Mouse (Mus musculus) left cerebral cortex, adult 2 months (tissue): ENCODE measurements around the gene Crybg3. TPM values are rescaled to one million over a fixed set of nuclear protein-coding genes. Genes with fewer than 3 reads are reported as not detected.

Experiments
- DNase-seq, 2 experiments: peaks; one replicate each; pipeline ENCODE4 v3.0.0; 2021 to 2022; ENCODE audit warnings: low spot score in 2 of 2, mixed read lengths in 1 of 2; ENCODE audit errors: extremely low spot score in 1 of 2
- H3K27ac ChIP-seq: fragments of 200-600 bp; 2 replicates; pipeline ENCODE4 v1.8.1; 2022
- H3K4me3 ChIP-seq: fragments of 200-600 bp; 2 replicates; pipeline ENCODE4 v1.8.1; 2022
- CTCF ChIP-seq: fragments of 200-600 bp; IDR thresholded peaks from 2 replicates; pipeline ENCODE4 v1.8.1; 2022; ENCODE audit warnings: antibody characterized with exemption, mild to moderate bottlenecking, moderate library complexity
- intact Hi-C: fragments of 180-260 bp; cut with DNase I; formaldehyde crosslinking; loops from one replicate; pipeline ENCODE4 v1.15.1; 2025
- total RNA-seq, 2 experiments: library from RNA; stranded (reverse); gene quantifications; 2 replicates each; pipeline ENCODE4 v1.2.3; 2021

The Crybg3 gene
- total RNA-seq, 2 experiments from 2014 or later, result 4.9 TPM

DNA sequence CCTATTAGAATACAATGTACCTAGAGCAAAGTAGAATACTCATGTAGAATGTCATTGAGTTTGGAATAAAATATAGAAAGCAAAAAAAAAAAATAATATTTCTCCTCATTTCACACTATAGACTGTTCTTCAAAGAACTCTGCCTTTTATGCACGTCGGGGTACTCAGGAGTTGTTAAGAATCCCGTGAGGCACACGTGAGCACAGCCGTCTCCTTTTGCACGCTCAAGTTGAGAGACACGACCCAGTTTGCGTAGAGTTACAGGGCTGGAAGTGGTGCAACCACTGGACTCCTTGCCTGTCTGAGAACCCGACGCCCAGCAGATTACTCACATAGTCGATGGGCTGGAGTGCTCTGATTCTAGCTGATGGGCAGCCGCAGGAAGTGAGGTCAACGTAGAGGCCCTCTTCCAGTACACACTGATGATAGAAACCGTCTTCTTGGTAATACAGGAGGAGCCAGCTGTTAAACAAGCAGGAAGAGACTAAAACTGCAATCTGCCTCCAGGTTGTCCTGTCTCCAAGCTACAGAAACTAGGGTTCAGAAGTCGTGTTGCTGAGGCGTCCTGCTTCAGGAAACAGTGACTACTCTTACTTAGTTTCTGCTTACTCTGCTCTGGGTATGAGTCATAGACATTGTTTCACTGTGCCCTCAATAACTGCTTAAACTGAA, 78.9 kb downstream of the Crybg3 start:
- H3K27ac ChIP-seq, result no peak overlapping the region
- no peak overlapping the region for H3K4me3 ChIP-seq
- DNase-seq, result no peak
- intact Hi-C loops, result no loop called here
- no peak for TF ChIP-seq CTCF

DNA sequence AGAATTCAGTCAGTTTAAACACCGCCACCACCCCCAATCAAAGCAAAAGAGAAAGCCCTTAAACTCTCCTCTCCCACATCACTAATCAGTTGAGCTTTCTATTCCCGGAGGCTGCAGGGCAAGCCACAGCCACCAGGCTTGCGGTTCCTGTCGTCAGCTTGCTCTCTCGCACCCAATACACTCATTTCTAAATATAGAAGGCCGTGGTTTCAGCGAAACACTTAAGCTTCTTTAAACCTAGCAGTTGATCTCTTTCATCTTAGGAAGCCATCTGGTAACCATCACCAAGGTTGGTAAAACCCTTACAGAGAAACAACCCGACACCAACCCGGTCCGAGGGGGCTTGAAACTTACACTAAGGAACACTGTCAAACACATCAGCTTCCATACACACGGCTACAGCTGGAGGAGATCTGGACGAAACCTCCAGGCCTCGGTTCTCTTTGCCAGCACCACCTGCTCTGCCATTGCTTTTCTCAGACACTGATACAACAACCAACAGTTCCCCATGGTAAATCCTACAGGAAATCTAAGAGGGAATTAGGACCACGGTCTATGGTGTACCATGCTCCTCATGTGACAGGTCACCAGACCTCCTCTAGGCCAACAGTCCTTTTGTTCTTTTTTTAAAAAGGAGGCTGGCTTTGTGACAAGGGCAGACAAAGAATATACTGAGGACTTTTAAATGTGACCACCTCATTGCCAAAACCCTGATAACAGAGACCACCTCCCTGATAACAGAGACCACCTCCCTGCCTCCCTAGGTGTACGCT, 83.1 kb downstream of the Crybg3 start:
- no peak; the same call in 1 of the 2 replicates for TF ChIP-seq CTCF
- Histone ChIP-seq H3K27ac (no peak overlapping the region), H3K4me3 (no peak overlapping the region)
- intact Hi-C loops, result no loop called here
- no peak for DNase-seq

DNA sequence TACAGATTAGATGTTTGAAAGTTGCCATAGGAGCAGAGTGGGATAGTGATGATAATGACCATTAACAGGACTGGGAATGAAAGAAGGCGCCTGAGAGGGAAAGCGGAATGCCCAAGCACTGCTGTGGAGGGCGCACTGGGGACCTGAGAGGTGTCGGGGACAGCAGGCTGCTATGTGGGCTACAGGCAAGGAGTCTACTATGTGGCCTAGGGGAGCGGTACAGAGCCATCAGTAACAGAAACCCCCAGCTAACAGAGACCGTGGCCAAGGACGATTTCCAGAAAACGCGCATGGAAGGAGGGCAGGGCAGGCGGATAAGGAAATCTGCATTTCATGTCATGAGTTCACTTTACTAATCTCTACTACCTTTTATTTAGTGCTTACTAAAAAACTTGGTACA, 83.8 kb downstream of the Crybg3 start:
- no peak overlapping the region for H3K4me3 ChIP-seq
- DNase-seq, result no peak
- TF ChIP-seq CTCF, result no peak
- intact Hi-C loops, result no loop called here
- H3K27ac ChIP-seq, result no peak overlapping the region

DNA sequence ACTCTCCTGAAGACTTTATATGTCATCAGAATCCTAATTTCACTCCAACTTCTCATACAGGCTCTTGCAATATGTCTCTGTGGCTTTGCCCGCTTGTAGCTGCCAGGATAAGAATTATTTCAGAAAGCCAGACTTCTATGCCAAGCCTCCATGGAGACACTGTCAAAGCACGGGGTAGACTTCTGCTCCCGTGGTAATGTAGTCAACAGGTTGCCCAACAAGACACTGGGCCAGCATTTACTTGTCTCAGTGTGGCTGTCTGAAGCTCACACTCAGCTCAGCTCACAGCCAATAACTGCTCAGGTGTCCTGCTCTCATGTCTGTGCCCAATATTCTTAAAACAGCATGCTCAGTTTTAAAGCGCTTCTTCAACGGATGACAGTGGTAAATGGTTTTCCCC, 85.6 kb downstream of the Crybg3 start:
- no peak overlapping the region for H3K4me3 ChIP-seq
- no peak for TF ChIP-seq CTCF
- H3K27ac ChIP-seq, result no peak overlapping the region
- intact Hi-C loops, result no loop called here
- DNase-seq, result no peak

DNA sequence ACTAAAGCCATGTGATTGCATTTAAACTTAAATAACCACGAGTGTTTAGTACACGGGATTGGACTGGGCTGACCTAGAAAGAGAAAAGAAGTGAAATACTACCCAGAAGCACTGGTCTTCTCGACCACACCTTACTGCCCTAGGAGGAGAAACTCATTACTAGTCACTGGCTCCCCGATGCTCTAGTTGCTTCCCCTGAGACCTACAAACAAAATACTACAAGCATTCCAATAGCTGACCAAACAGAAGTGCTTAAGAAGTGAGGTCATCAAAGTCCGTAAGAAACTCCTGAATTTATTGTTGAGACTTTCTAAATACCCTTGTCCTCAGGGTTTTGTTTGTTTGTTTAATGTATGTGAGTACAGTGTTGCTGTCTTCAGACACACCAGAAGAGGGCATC, 90.9 kb downstream of the Crybg3 start:
- Histone ChIP-seq H3K27ac (no peak overlapping the region), H3K4me3 (no peak overlapping the region)
- intact Hi-C loops, result no loop called here
- TF ChIP-seq CTCF, result no peak
- DNase-seq, result no peak

DNA sequence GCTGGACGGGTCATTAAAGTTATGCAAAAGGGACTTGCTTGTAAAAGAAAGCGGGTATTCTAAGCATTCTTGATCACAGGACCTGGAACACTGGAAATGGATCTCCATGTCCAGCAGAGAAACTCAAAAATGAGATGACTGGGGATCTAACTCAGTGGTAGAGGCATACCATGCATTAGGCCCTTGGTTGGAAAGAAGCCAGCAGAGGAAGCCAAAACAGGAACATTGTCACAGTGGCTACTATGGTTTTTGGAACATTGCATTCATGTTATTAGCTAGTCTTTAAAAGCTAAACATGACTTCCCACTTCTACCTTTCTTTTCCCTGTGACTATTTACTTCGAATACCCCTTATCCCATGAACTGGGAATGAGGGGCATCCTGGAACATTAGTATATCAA, 101.6 kb downstream of the Crybg3 start:
- Histone ChIP-seq H3K4me3 (no peak overlapping the region), H3K27ac (no peak overlapping the region)
- intact Hi-C loops, result no loop called here
- no peak for TF ChIP-seq CTCF
- DNase-seq, result no peak

DNA sequence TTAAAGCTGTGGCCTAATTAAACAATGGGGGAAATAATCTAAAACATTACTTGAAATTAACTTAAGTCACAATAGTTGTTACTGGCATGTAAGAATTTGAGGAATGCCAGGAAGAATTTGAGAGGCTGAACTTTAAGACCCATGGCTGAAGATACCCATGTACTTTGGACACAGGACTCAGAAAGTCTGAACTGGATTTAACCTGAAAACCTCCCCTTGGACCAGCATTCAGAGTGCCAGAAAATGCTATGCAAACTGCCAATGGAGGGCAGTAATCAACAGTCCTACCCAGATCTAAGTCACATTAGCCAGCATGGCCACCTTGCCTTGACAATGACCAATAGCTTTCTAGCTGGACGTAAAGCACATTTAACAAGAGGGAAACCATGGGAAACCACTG, 102.8 kb downstream of the Crybg3 start:
- H3K4me3 ChIP-seq, result no peak overlapping the region
- no peak for DNase-seq
- intact Hi-C loops, result no loop called here
- no peak overlapping the region for H3K27ac ChIP-seq
- no peak for TF ChIP-seq CTCF

DNA sequence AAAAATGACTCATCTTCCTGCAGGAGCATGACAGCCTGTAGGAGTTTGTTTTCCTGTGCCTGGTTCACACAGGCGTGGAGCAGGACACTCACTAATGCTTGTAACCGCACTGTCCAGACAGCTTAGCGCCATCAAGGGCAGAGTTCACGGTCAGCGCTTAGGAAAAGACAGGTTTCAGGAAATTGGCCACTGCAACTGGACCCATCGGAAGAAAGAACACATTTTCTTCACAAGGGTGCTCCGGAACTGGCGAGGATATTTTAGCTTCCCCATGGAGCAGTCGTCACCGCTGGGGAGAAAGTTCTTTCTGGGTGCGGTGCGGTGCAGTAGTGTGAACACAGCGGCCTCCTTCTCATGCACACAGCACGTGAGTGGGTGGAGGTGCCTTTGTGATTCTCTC, 107.6 kb downstream of the Crybg3 start:
- Histone ChIP-seq H3K27ac (no peak overlapping the region), H3K4me3 (no peak overlapping the region)
- no peak for DNase-seq
- TF ChIP-seq CTCF, result no peak
- intact Hi-C loops, result no loop called here

DNA sequence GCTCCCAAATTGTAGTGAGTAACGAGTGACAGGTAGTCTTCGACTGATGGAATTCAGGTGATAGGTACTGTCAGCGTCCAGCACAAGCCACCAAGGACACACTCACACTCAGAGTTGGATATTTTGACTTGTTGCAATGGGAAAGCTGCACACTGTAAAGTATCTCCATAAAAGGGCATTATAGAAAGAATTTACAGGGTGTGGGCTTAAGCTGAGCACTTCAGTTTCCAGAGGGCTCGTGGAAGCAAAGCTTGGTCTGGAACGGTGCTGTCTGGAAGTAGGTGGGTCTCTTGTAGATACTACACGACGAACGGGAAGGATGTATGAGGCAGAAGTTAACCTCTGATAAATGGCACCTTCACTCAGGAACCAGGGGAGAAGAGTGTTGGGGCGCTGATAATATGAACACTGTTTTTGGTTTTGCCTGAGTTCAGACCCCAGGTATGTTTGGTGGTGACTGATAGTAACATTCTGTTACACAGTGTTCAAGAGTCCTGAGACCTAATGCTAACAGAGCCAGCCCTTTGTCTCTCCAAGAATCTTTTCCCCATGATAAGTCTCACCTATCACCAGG, 112.7 kb downstream of the Crybg3 start:
- TF ChIP-seq CTCF, result no peak

DNA sequence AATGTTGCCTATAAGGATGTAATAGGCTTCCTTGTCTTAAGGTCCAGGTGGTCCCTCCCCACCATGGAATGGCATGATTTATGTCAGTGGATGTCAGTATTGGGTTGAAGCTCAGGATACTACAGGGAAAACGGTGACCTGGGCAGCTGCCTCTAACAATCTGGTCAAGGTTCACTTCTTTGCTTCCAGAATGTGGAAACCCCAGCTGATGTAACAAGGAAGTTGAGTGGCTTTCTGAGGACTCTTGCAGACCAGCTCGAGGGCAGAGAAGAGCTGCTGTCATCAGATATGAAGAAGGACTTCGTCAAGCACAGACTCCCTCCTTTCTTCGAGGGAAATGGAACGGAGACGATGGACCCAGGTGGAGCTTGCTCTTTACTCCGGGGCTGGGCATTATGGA, 113.5 kb downstream of the Crybg3 start:
- no peak for DNase-seq
- no peak overlapping the region for H3K4me3 ChIP-seq
- TF ChIP-seq CTCF, result no peak
- intact Hi-C loops, result no loop called here
- H3K27ac ChIP-seq, result no peak overlapping the region

More for the DNA sequence above, 112.7 kb downstream of the Crybg3 start:
- no peak overlapping the region for H3K27ac ChIP-seq
- intact Hi-C loops, result no loop called here
- H3K4me3 ChIP-seq, result no peak overlapping the region
- DNase-seq, result no peak

DNA sequence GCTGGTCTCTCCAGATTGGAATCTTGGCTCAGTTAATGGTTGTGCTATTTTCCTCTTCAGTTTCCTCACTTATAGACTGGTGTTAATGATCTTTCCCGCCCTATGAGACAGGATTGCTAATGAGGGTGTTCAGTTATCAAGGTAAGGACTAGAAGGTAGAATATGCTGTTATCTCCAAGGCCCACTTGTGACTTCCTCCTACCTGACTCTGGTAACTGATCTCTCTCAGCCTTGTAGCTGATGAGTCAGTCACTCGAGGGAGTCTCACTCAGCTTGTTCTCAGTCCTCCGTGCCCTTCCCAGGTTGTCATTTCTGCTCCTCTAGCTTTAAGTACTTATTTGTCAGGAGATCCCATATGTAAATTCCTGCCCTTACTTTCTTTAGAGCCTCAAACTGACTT, 122.8 kb downstream of the Crybg3 start:
- no peak for DNase-seq
- Histone ChIP-seq H3K4me3 (no peak overlapping the region), H3K27ac (no peak overlapping the region)
- intact Hi-C loops, result no loop called here
- TF ChIP-seq CTCF, result no peak

DNA sequence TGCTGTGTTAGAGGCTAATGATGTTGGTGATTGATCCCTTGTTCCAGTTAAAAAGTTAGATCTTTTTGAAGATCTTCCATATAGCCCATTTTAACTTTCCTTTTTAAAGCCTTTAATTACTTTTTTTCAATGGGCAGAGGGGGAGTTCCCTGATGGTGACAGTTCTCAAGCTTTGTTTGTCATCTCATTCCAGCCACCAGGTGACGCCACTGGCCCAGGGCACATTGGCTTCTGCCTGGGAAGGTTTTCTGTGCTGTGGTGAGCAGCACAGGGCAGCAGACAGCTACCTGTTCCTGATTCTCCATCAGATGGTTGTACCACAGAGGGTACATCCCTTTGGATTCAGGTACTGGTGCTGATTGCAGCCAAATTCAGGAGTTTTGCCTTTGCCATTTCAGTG, 126.0 kb downstream of the Crybg3 start:
- no peak overlapping the region for H3K4me3 ChIP-seq
- TF ChIP-seq CTCF, result peak; percentile 88
- intact Hi-C loops, result loop anchor here (1.0 to 5.0 kb wide), 3 partner anchors 54 to 143 kb away; partner anchors contain the start of gene Crybg3
- no peak overlapping the region for H3K27ac ChIP-seq
- DNase-seq, result peak; percentile 43 to 67
